Mouse (Mus musculus) cerebellum, adult 9-10 months (tissue): ENCODE results near the gene Doc2a.

Experiments
- DNase-seq: peaks from one replicate; pipeline ENCODE4 v3.0.0; 2022

The Doc2a gene

GRCm38 (mm10) chr7:126823940-126824339 lies 23.3 kb upstream of the Doc2a start:
- peak; percentile 63 for DNase-seq

- no peak for DNase-seq
Measured at GRCm38 (mm10) chr7:126825403-126825802, 21.8 kb upstream of the Doc2a start.

- no peak for DNase-seq
Measured at GRCm38 (mm10) chr7:126825952-126826351, 21.3 kb upstream of the Doc2a start.

- DNase-seq = no peak
Measured at GRCm38 (mm10) chr7:126831539-126831938, 15.7 kb upstream of the Doc2a start, which contains the start of gene 4930451I11Rik. Gene 4930451I11Rik, minus strand, starts transcription at chr7:126831639.

GRCm38 (mm10) chr7:126832036-126832598 lies 15.1 kb upstream of the Doc2a start:
- peak; percentile 88 for DNase-seq

GRCm38 (mm10) chr7:126833294-126833693 lies 13.9 kb upstream of the Doc2a start:
- DNase-seq = no peak

- DNase-seq = no peak
Measured at GRCm38 (mm10) chr7:126843276-126843675, 3.9 kb upstream of the Doc2a start.

GRCm38 (mm10) chr7:126845516-126845915 lies 1.7 kb upstream of the Doc2a start:
- DNase-seq = no peak

GRCm38 (mm10) chr7:126847421-126848398 lies 494 bp downstream of the Doc2a start:
- DNase-seq = no peak

GRCm38 (mm10) chr7:126848794-126849193 lies 1.6 kb downstream of the Doc2a start:
- no peak for DNase-seq

- DNase-seq = no peak
Measured at GRCm38 (mm10) chr7:126850161-126850560, 2.9 kb downstream of the Doc2a start.

- no peak for DNase-seq
Measured at GRCm38 (mm10) chr7:126851192-126851591, 4.0 kb downstream of the Doc2a start.

- DNase-seq = peak; percentile 16
Measured at GRCm38 (mm10) chr7:126853454-126853853, 6.2 kb downstream of the Doc2a start.

GRCm38 (mm10) chr7:126855641-126856040 lies 8.4 kb downstream of the Doc2a start:
- peak; percentile 66 for DNase-seq

- no peak for DNase-seq
Measured at GRCm38 (mm10) chr7:126856741-126857420, 9.7 kb downstream of the Doc2a start.

GRCm38 (mm10) chr7:126860987-126861386 lies 13.8 kb downstream of the Doc2a start:
- no peak for DNase-seq

GRCm38 (mm10) chr7:126861429-126862130 lies 14.4 kb downstream of the Doc2a start, which contains the start of gene Hirip3:
Gene Hirip3, plus strand, starts transcription at chr7:126861972.
- DNase-seq = peak; percentile 96

- peak; percentile 96 for DNase-seq
Measured at GRCm38 (mm10) chr7:126862147-126862784, 15.1 kb downstream of the Doc2a start, which contains the start of gene Ino80e. Gene Ino80e, minus strand, starts transcription at chr7:126862377.

- no peak for DNase-seq
Measured at GRCm38 (mm10) chr7:126863791-126864190, 16.6 kb downstream of the Doc2a start.

GRCm38 (mm10) chr7:126867534-126867933 lies 20.3 kb downstream of the Doc2a start:
- no peak for DNase-seq

GRCm38 (mm10) chr7:126868003-126868402 lies 20.8 kb downstream of the Doc2a start:
- no peak for DNase-seq
